Mouse (Mus musculus) lung, adult 2 months (tissue): Measurements from ENCODE around the gene Gorab. TPM values are rescaled to one million over a fixed set of nuclear protein-coding genes. Genes with fewer than 3 reads are reported as not detected.
A peak's percentile ranks its signal among the peaks of the same experiment; 100 is the strongest.

ENCODE experiments used
- DNase-seq: peaks from one replicate; pipeline ENCODE4 v3.0.0; 2022
- H3K4me1 ChIP-seq: fragments of 200-500 bp; 2 replicates; pipeline ENCODE4 v1.6.1; 2011; ENCODE audit warnings: low read length; ENCODE audit not compliant: control insufficient read depth, insufficient read depth
- H3K4me3 ChIP-seq: fragments of 200-500 bp; replicated peaks from 2 replicates; pipeline ENCODE3; 2011; ENCODE audit warnings: low read depth, mild to moderate bottlenecking, control low read depth, low read length; ENCODE audit errors: extremely low read depth
- CTCF ChIP-seq: fragments of 200-500 bp; IDR thresholded peaks from 2 replicates; pipeline ENCODE4 v1.5.1; 2011; ENCODE audit warnings: mild to moderate bottlenecking, low read length, control low read depth; ENCODE audit not compliant: insufficient read depth
- POLR2A ChIP-seq: fragments of 200-500 bp; IDR thresholded peaks from 2 replicates; pipeline ENCODE4 v1.6.1; 2011; ENCODE audit warnings: low read depth, mild to moderate bottlenecking, control low read depth, low read length, borderline replicate concordance; ENCODE audit errors: extremely low read depth
- WGBS: fragments of 180-500 bp; shearing (Covaris S2); methylation state at CpG from one replicate; pipeline ENCODE4 v1.1.7; 2018; 5-methylcytosine and 5-hydroxymethylcytosine counted together
- polyA plus RNA-seq: library from polyadenylated mRNA; depleted of rRNA; stranded (reverse); fragments of >200 nt; gene quantifications from 2 replicates; pipeline ENCODE4 v1.2.3, GENCODE M21; 2012

Gorab gene
- polyA plus RNA-seq, 1 experiment: 2.1 TPM

DNA sequence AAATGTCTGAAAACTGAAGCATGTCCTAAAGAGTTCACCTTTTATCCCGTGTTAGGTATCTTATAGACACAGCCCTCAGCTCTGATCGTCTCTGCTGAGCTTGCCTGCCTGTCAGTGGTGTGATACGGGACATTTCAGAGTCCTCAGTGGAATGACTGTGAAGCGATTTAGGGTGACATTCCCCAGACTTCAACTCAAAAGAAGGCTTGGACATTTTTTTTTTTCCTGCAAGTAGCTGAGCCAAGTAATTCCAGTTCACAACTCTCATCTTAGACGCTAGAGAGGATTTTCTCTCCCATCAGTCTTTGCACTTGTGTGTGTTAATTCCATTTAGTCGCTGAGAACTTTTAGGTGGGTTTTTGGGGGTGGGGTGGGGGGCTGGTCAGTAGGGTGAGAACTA is 42.7 kb downstream of the Gorab start:
- whole genome bisulfite sequencing: 48% methylated on average over 6 of the region's 6 CpGs
- no peak for DNase-seq
- TF ChIP-seq POLR2A (no peak), CTCF (no peak)
- H3K4me3 ChIP-seq: no peak overlapping the region
- no peaks in the 10 kb centered on the region for H3K4me1 ChIP-seq

- H3K4me3 ChIP-seq: no peak overlapping the region
- DNase-seq: no peak
- no peaks in the 10 kb centered on the region for H3K4me1 ChIP-seq
- no peak for TF ChIP-seq POLR2A
- WGBS: 91% methylated on average over 3 of the region's 3 CpGs
Measured at GRCm38 (mm10) chr1:163359521-163359920, 43.9 kb downstream of the Gorab start.

- TF ChIP-seq CTCF (no peak), POLR2A (no peak)
- Histone ChIP-seq H3K4me3 (no peak overlapping the region), H3K4me1 (no peaks in the 10 kb centered on the region)
- DNase-seq: no peak
- WGBS: 58% methylated on average over 7 of the region's 7 CpGs
Measured at GRCm38 (mm10) chr1:163358165-163358564, 45.3 kb downstream of the Gorab start.

DNA sequence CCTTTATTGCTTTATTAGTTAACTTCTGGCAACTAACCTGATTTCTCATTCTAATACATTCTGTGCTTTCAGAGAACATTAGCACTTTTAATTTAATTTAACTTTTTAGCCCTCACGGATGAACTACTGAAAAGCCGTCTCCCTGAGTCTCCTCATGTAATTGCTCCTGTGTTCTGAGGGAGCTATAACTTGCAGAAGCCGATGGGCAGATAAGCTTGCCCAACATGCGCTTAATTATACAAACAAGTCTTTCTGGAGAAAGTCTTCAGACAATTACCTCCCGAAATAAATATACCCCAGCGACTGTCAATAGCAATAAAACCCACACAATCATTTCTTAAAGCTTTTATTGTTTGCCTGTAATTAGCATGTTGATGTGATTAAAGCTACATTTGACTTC is 45.7 kb downstream of the Gorab start:
- WGBS: 56% methylated on average over 6 of the region's 6 CpGs
- TF ChIP-seq CTCF: no peak
- no peak for TF ChIP-seq POLR2A
- no peak for DNase-seq
- H3K4me3 ChIP-seq: no peak overlapping the region
- no peaks in the 10 kb centered on the region for H3K4me1 ChIP-seq

GRCm38 (mm10) chr1:163356167-163356566 is 47.3 kb downstream of the Gorab start:
- Histone ChIP-seq H3K4me3 (no peak overlapping the region), H3K4me1 (no peaks in the 10 kb centered on the region)
- 73% methylated on average over 4 of the region's 4 CpGs for WGBS
- DNase-seq: no peak
- no peak for TF ChIP-seq POLR2A
- no peak for TF ChIP-seq CTCF

GRCm38 (mm10) chr1:163355626-163356156 is 47.8 kb downstream of the Gorab start:
- H3K4me3 ChIP-seq: no peak overlapping the region
- TF ChIP-seq CTCF: no peak
- no peak for TF ChIP-seq POLR2A
- 33% methylated on average over 3 of the region's 3 CpGs for WGBS
- no peak for DNase-seq
- H3K4me1 ChIP-seq: no peaks in the 10 kb centered on the region

DNA sequence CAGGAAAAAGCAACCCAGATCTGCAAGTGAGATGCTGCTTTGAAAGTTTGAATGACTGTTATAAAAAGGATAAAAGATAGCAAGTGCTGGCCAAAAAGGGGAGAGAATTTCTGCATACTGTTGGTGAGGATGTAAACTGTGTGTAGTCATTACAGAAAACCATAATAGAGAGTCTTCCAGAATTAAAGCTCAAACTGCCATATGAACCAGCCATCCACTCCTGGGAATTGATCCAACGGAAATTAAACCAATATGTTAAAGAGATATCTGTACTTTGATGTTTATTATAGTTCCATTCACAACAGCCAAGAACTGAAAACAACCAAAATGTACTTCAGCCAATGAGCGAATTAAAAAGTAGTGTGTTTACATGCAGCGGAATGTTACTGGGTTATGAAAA is 52.5 kb downstream of the Gorab start:
- no peaks in the 10 kb centered on the region for H3K4me1 ChIP-seq
- WGBS: 76% methylated on average over 3 of the region's 3 CpGs
- no peak overlapping the region for H3K4me3 ChIP-seq
- DNase-seq: no peak
- TF ChIP-seq CTCF (no peak), POLR2A (no peak)

- DNase-seq: no peak
- no peak overlapping the region for H3K4me3 ChIP-seq
- no peaks in the 10 kb centered on the region for H3K4me1 ChIP-seq
- TF ChIP-seq CTCF (no peak), POLR2A (no peak)
- 72% methylated on average over 5 of the region's 5 CpGs for WGBS
Measured at GRCm38 (mm10) chr1:163345541-163345940, 57.9 kb downstream of the Gorab start.

- no peaks in the 10 kb centered on the region for H3K4me1 ChIP-seq
- no peak for DNase-seq
- TF ChIP-seq CTCF (peak; percentile 39; the same call in 1 of the 2 replicates), POLR2A (no peak)
- WGBS: 30% methylated on average over 1 of the region's 1 CpGs
- H3K4me3 ChIP-seq: no peak overlapping the region
Measured at GRCm38 (mm10) chr1:163344931-163345330, 58.5 kb downstream of the Gorab start.

- Histone ChIP-seq H3K4me3 (no peak overlapping the region), H3K4me1 (no peaks in the 10 kb centered on the region)
- TF ChIP-seq POLR2A (no peak), CTCF (no peak)
- DNase-seq: no peak
- 53% methylated on average over 3 of the region's 3 CpGs for WGBS
Measured at GRCm38 (mm10) chr1:163339219-163339561, 64.3 kb downstream of the Gorab start.
